Mouse (Mus musculus) right cerebral cortex, postnatal 10 days (tissue): ENCODE measurements at regions not wholly inside any gene's neighbourhood (a gene's known extent, or its start where the extent isn't known, plus 50 kb on each side); places are given as distances from the start of the nearest gene placed in this dataset.
A peak's percentile ranks its signal among the peaks of the same experiment; 100 is the strongest.

ENCODE experiments used
- DNase-seq, 2 experiments: peaks; one replicate each; pipeline ENCODE4 v3.0.0; 2021; ENCODE audit warnings: low spot score in 2 of 2

- DNase-seq: peak in 1 of 2 experiments; percentile 22
Measured at GRCm38 (mm10) chr4:9132982-9133625, 894.3 kb upstream of the Car8 start.

- peak in 1 of 2 experiments; percentile 22 for DNase-seq
Measured at GRCm38 (mm10) chr4:9132356-9132755, 893.5 kb upstream of the Car8 start.

GRCm38 (mm10) chr4:9131610-9132009 lies 892.8 kb upstream of the Car8 start:
- DNase-seq: peak; percentile 27 to 37

DNA sequence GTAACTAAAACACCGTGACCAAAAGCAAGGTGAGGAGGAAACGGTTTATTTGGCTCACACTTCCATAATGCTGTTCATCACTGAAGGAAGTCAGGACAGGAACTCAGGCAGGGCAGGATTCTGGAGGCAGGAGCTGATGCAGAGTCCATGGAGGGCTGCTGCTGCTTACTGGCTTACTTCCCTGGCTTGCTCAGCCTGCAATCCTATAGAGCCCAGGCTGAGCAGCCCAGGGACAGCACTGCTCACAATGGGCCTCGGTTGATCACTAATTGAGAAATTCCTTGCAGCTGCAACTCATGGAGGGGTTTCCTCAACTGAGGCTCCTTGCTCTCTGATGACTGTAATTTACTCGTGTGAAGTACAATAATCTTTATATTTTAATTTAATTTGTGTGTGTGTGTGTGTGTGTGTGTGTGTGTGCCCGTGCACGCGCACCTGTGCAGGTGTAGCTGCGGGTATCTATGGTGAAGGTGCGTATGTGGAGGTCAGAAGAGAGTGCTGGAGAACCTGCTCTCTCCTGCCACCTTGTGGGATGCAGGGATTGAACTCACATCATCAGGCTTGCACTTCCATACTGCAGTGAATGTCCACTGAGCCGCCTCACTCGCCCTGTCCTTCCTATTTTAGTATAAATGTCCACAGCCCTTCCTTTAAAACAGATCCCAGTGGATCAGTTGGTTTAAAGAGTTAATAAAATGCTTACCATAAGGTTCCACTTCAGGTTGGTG lies 886.6 kb upstream of the Car8 start:
- DNase-seq: peak in 1 of 2 experiments; percentile 55

GRCm38 (mm10) chr4:9124586-9125232 lies 885.9 kb upstream of the Car8 start:
- DNase-seq: no peak

- DNase-seq: no peak
Measured at GRCm38 (mm10) chr4:9124109-9124508, 885.3 kb upstream of the Car8 start.

DNA sequence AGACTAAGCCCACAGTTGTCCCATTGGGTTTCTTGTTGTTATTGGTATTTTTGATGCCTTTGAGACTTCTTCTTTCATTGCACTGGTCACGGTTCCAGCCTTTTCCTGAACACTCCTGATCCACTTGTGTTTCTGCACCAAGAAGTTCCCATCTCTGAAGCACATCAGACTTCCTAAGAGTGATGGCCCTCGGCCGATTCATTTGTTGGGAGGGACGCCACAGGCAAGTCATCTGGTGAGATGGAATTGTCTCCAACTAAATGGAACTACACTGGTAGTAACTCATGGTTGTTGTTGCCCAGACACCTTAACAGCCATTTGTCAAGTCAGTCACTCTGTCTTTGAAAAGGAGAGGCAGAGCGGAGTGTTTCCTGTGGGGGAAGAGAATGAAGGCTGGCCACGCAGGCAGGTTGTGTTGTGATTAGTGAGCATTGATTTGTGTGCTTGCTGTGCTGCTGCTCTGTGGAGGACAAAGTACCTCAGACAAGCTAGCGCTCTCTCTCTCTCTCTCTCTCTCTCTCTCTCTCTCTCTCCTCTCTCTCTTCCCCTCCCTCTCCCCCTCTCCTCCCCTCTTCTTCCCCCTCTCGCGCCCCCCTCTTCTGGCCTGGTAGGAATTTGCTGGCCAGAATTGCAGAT lies 884.7 kb upstream of the Car8 start:
- DNase-seq: no peak

DNA sequence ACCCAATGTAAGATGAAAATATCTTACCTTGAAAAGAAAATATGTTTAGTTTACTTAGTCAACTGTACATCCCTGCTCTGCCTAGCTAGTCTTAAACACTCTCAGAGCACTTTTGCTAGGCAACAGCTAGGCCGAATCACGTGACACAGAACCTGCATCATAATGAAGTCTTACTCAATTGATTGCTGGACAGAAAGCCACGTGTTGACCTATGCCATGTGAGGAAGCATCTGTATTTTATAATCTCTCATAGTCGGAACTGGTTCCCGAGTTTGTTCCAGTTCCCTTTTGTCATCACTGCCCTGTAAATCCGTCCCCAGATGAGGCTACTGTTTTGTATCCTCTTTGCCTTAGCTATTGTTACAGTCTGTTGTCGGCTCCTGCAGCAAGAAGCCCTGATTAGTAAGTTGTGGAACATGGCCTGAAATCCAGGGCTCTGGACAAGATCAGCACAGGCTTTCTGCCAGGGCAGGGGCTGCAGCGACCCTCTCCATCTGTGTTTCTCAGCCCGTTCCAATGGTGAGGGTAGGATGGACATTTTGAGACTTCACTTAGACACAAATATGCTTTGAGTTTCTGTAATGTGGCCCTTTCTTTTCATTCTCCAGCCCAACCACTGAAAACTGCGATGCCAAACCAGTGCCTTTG lies 883.9 kb upstream of the Car8 start:
- no peak for DNase-seq

DNA sequence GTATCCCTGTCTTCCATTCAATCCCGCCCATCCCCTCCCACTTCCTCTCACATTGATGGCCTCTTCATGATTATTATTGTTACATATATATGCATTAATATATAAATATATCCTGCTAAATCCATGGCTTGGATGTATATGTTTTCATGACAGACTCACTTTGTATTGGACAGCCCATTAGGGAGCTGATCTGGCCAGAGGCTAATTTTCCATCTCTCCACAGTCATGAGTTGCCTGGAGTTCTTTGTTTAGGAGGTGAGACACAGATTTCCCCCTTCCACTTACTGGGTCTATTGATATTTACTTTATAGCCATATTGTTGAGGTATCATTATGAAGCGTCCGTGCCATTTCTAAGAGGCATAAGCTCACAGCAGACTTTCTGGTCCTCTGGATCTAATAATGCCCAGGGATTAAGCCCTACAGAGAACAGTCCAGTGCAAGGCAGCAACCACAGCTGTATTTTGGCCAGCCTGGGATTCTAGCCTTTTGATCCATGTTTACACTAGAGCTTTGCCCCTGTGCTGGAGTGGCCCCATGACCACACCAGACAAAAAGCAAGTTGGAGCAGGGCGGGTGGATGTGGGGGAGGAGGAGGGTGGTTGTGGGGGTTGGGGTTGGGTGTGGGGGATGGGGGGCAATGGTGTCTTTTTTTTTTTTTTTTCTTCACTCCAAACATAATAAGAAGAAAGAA lies 878.3 kb upstream of the Car8 start:
- no peak for DNase-seq

GRCm38 (mm10) chr4:9115874-9116273 lies 877.0 kb upstream of the Car8 start:
- DNase-seq: no peak

- DNase-seq: no peak
Measured at GRCm38 (mm10) chr4:9113982-9114381, 875.1 kb upstream of the Car8 start.

GRCm38 (mm10) chr4:9110355-9110754 lies 871.5 kb upstream of the Car8 start:
- DNase-seq: peak in 1 of 2 experiments; percentile 39

- DNase-seq: peak; percentile 61 to 66
Measured at GRCm38 (mm10) chr4:9107295-9107694, 868.5 kb upstream of the Car8 start.

DNA sequence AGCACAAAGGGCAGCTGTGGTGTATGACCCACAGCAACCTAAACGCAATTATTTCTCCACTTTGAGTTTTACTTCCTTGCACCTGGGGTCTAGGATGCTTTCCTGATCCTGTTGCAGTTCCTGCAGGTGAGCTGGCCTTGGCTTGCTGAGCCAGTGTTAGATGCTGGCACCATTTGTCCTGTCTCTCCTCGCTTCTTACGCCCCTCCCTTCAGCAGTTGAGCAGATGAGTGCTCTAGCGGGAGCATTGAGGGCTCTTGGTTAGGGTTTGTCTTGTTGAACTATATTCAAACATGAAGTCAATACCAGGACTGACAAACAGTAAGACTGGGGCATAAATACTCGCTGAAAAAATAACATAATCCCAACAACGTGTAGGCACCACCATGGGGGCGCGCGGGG lies 867.9 kb upstream of the Car8 start:
- DNase-seq: no peak

DNA sequence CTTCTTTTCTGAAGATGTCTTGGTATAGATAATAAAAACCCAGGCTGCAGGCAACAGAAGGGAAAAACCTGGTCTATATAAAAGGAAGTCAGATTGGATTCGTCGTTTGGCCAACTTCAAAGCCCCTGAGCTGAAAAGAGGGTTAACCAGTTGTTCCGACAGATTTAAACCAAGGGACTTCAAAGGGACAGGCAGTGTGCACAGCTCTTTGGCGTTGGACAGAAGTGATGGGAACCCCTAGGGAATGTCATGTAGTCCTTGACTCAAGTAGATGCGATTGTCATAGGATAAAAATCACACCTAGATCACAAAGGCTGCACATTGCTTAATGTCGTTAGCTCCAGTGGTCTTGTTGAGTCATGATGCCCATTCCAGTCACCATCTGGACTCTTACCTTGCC lies 865.8 kb upstream of the Car8 start:
- DNase-seq: no peak

DNA sequence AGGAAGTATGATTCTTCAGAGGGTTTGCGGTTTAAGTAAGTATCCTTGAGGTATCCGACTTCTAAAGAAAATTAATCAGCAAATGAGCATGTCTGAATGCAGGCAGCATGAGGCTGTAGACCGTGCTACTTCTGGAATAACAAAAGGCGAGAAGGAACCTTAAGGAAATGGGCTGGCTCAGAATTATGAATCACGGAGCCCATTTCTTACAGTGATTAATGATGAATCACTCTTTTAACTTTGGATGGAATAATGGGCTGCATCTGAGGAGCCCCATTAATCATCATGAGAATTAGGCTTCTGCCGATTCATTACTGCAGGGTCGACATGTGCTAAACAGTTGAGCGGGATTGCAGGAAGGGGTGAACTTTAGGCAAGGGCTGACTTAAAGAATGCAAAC lies 865.1 kb upstream of the Car8 start:
- no peak for DNase-seq

DNA sequence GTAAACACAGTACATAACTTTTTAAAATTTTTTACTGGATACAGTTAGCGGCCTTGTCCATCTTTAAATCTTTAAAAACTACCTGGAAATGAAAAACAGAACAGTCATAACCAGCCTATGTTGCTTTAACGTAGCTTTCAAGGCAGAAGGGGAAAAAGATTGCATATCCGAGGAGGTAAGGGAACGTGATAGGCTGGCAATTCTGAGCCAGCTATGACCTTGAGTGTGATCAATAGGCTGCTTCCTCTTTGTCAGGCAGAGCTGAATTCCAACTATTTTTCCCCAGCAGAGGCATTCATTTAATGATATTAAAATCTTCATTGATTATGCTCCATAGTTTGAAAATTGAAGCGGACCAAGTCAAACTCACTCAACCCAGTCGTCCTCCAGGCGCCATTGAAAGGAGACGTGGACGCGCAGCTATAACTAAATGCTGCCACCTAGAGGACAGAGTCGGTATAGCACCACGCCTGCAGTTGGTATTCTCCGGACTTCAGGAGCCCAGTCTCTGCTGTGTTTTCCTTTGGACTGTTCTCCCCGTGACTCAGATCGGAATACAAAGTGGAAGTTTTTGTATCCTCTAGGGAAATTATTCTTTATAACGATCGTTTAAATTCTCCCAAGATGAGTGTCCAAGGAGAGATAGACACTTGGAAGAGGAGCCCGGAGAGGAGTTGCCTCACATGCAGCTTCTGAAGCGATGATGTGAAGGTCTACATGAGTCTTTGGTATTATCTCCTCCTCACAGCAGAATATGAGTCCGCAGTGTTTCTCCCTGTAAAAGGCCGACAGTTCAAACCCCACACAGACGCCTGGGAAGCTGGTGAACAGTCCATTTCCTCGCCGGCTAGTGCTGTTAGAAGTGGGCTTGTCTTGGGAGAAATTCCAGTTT lies 858.2 kb upstream of the Car8 start:
- DNase-seq: peak; percentile 81 to 92

GRCm38 (mm10) chr4:9096274-9096673 lies 857.4 kb upstream of the Car8 start:
- no peak for DNase-seq

DNA sequence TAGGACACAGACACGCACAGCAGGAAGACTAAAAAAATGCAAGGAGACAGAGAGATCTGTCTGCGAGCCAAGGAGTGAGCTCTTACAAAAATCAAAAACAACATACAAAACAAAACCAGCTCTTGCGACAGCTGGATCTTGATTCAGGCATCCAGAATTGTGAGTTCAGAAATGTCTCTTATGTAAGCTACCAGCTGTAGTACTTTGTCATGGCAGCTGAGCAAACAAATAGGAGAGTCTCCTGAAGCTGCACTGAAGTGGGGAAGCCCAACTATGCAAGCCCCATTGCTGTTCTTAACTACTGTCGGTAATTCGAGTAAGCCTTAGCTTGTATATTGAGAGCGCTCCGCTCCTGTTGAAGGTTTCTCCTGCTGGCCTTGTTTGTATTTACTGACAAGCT lies 856.8 kb upstream of the Car8 start:
- no peak for DNase-seq

DNA sequence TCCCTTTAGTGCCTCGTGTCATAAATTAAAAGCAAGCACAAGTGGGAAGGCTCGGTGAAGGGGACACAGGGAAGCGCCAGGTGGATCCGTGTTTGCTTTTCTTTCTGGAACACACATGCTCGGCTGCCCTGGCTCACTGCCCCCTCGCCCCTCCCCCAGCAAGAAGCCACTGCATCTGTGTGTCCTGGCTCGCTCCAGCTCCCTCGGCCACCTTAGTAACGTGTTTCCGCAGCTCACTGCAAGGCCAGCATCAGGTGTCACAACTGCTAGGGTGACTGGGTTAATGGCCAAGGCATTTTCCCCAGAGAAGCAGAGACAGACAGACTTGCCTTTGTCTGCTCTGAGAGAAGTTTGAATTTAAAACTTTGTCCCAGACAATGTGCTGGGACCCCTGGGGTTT lies 855.7 kb upstream of the Car8 start:
- DNase-seq: peak in 1 of 2 experiments; percentile 30
